Mouse (Mus musculus) liver, postnatal 0 days (tissue): Measurements from ENCODE around the gene Plcg1.

Experiments used
- CTCF ChIP-seq: sonication (generic); IDR thresholded peaks from 2 replicates; pipeline ENCODE4 v1.5.1; 2016; ENCODE audit warnings: antibody characterized with exemption, low read depth
- EP300 ChIP-seq: IDR thresholded peaks from 2 replicates; pipeline ENCODE4 v1.6.1; 2016; ENCODE audit warnings: antibody characterized with exemption, low read depth, mild to moderate bottlenecking

DNA sequence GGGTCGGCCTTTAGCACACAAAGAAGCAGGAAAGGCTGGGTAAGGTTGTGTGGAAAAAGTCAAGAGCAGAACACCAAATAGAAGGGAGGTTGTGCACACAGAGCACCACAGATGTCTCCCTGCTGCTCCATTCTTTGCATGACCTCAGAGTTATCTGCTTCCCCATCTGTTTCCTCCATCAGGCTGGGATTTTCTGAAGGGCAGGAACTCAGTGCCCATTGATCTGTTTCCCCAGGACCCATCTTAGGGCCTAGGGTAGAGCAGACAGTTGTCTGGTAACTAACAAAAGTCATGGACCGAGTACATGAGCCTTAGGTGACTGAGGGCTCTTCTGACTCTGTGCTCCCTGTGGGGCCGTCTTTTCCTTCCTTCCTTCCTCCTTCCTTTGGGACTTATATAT lies 10.5 kb downstream of the Plcg1 start:
- TF ChIP-seq EP300 (no peak), CTCF (no peak)
